Mouse (Mus musculus): ENCODE data around the gene Bnip2. TPM values are rescaled to one million over a fixed set of nuclear protein-coding genes. Genes with fewer than 3 reads are reported as not detected.
A peak's percentile ranks its signal among the peaks of the same experiment; 100 is the strongest.

Bnip2 gene
- polyA plus RNA-seq, 1 experiment from 2014 or later = 116 TPM

- H3K9me3 ChIP-seq (ENCODE audit: low read length) = no peaks in the 10 kb centered on the region
- H3K27me3 ChIP-seq (ENCODE audit: insufficient read depth, low read length) = no peaks in the 10 kb centered on the region
- no peak overlapping the region for H3K4me3 ChIP-seq (ENCODE audit: low read length)
- H3K36me3 ChIP-seq (ENCODE audit: insufficient read depth, low read length) = no peaks in the 10 kb centered on the region
- H3K4me2 ChIP-seq (replicated peaks; ENCODE audit: low read depth, low read length) = no peak overlapping the region
- no peak for ATAC-seq (ENCODE audit: low FRiP score, low TSS enrichment)
- no peaks in the 10 kb centered on the region for H3K4me1 ChIP-seq (ENCODE audit: insufficient read depth, low read length)
- H3K9ac ChIP-seq (replicated peaks; ENCODE audit: low read length) = no peak overlapping the region
- H3K27ac ChIP-seq (ENCODE audit: low read length) = no peak overlapping the region
- 96% methylated on average over 4 of the region's 4 CpGs for WGBS
Measured at GRCm38 (mm10) chr9:70042137-70042536, 52.9 kb downstream of the Bnip2 start.

DNA sequence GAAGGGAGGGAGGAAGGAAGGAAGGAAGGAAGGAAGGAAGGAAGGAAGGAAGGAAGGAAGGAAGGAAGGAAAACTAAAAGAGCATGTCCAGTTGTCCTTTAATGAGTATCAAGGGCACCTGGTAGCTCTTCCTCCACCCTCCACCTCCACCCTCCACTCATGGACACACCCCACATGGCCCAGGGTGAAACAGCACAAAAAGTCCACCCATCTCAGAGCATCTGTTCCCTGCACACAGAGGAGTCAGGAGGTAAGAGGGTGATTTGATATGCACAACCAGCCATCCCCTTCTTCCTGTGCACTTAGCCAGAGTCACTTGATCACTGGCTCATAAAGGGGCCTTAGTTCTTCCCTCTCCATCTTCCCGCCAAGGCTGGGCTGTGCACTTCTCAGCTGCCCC lies 53.7 kb downstream of the Bnip2 start:
- Histone ChIP-seq H3K27me3 (ENCODE audit: insufficient read depth, low read length) (no peaks in the 10 kb centered on the region), H3K27ac (ENCODE audit: low read length) (no peak overlapping the region), H3K4me2 (replicated peaks; ENCODE audit: low read depth, low read length) (no peak overlapping the region), H3K9ac (replicated peaks; ENCODE audit: low read length) (no peak overlapping the region), H3K9me3 (ENCODE audit: low read length) (no peaks in the 10 kb centered on the region), H3K4me3 (ENCODE audit: low read length) (no peak overlapping the region), H3K36me3 (ENCODE audit: insufficient read depth, low read length) (no peaks in the 10 kb centered on the region), H3K4me1 (ENCODE audit: insufficient read depth, low read length) (no peaks in the 10 kb centered on the region)
- 31% methylated on average over 1 of the region's 1 CpGs for WGBS
- ATAC-seq (ENCODE audit: low FRiP score, low TSS enrichment) = peak; percentile 49; the same call in 1 of the 2 replicates

GRCm38 (mm10) chr9:70044865-70045264 lies 55.6 kb downstream of the Bnip2 start:
- Histone ChIP-seq H3K27me3 (ENCODE audit: insufficient read depth, low read length) (no peaks in the 10 kb centered on the region), H3K36me3 (ENCODE audit: insufficient read depth, low read length) (no peaks in the 10 kb centered on the region), H3K9me3 (ENCODE audit: low read length) (no peaks in the 10 kb centered on the region), H3K9ac (replicated peaks; ENCODE audit: low read length) (no peak overlapping the region), H3K27ac (ENCODE audit: low read length) (no peak overlapping the region), H3K4me2 (replicated peaks; ENCODE audit: low read depth, low read length) (no peak overlapping the region), H3K4me3 (ENCODE audit: low read length) (no peak overlapping the region), H3K4me1 (ENCODE audit: insufficient read depth, low read length) (peaks cover 14% of the 10 kb centered on the region)
- 63% methylated on average over 2 of the region's 2 CpGs for WGBS
- ATAC-seq (ENCODE audit: low FRiP score, low TSS enrichment) = no peak

DNA sequence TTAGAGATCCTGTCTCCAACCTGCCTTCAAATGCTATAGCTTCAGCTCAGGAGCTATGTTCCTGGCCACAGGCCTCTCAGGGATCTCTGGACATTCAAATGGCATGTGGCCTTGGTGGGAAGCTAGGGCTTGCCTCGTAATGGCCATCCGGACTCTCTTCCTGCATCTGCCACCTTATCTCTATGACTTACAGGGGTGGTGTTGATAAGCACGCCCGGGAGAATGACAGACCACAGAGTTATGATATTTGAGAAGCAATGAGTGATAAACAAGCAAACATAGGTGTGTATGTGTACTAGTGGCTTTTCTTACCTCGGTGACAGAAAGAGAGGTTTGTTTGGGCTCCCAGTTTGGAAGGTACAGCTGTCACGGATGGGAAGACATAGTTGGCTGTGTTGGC lies 57.0 kb downstream of the Bnip2 start:
- H3K27me3 ChIP-seq (ENCODE audit: insufficient read depth, low read length) = no peaks in the 10 kb centered on the region
- H3K4me1 ChIP-seq (ENCODE audit: insufficient read depth, low read length) = peaks cover 19% of the 10 kb centered on the region
- no peak overlapping the region for H3K9ac ChIP-seq (replicated peaks; ENCODE audit: low read length)
- H3K36me3 ChIP-seq (ENCODE audit: insufficient read depth, low read length) = no peaks in the 10 kb centered on the region
- H3K9me3 ChIP-seq (ENCODE audit: low read length) = no peaks in the 10 kb centered on the region
- H3K27ac ChIP-seq (ENCODE audit: low read length) = no peak overlapping the region
- H3K4me3 ChIP-seq (ENCODE audit: low read length) = no peak overlapping the region
- no peak for ATAC-seq (ENCODE audit: low FRiP score, low TSS enrichment)
- no peak overlapping the region for H3K4me2 ChIP-seq (replicated peaks; ENCODE audit: low read depth, low read length)
- WGBS = 88% methylated on average over 6 of the region's 6 CpGs

GRCm38 (mm10) chr9:70047839-70048238 lies 58.6 kb downstream of the Bnip2 start:
- no peak overlapping the region for H3K9ac ChIP-seq (replicated peaks; ENCODE audit: low read length)
- 40% methylated on average over 3 of the region's 3 CpGs for WGBS
- no peaks in the 10 kb centered on the region for H3K9me3 ChIP-seq (ENCODE audit: low read length)
- H3K27ac ChIP-seq (ENCODE audit: low read length) = peak overlapping the region; percentile 11; the same call in 1 of the 2 replicates
- no peak overlapping the region for H3K4me2 ChIP-seq (replicated peaks; ENCODE audit: low read depth, low read length)
- H3K4me3 ChIP-seq (ENCODE audit: low read length) = no peak overlapping the region
- ATAC-seq (ENCODE audit: low FRiP score, low TSS enrichment) = no peak
- H3K36me3 ChIP-seq (ENCODE audit: insufficient read depth, low read length) = no peaks in the 10 kb centered on the region
- H3K4me1 ChIP-seq (ENCODE audit: insufficient read depth, low read length) = peaks cover 19% of the 10 kb centered on the region
- H3K27me3 ChIP-seq (ENCODE audit: insufficient read depth, low read length) = no peaks in the 10 kb centered on the region

DNA sequence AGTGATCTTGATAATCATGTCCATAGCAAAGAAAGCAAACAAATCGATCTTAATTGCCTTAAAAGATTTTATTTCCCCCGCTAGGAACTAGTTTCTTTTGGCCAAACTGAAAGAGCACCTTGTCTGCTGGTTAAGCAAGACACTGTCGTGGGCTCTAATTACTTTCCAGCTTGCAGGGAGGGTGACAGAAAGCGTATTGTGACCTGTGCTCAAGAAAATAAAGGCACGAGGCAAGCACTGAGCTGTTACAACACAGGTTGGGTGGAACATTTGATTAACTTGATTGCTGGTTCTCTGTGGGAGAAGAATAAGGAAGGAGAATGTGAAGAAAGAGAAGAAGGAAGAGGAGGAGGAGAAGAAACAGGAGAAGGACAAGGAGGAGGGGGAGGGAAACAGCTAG lies 59.0 kb downstream of the Bnip2 start:
- ATAC-seq (ENCODE audit: low FRiP score, low TSS enrichment) = no peak
- H3K4me3 ChIP-seq (ENCODE audit: low read length) = no peak overlapping the region
- peaks cover 23% of the 10 kb centered on the region for H3K4me1 ChIP-seq (ENCODE audit: insufficient read depth, low read length)
- no peaks in the 10 kb centered on the region for H3K9me3 ChIP-seq (ENCODE audit: low read length)
- 27% methylated on average over 5 of the region's 5 CpGs for WGBS
- H3K4me2 ChIP-seq (replicated peaks; ENCODE audit: low read depth, low read length) = no peak overlapping the region
- H3K27me3 ChIP-seq (ENCODE audit: insufficient read depth, low read length) = no peaks in the 10 kb centered on the region
- H3K27ac ChIP-seq (ENCODE audit: low read length) = peak overlapping the region; percentile 11; the same call in 1 of the 2 replicates
- H3K36me3 ChIP-seq (ENCODE audit: insufficient read depth, low read length) = no peaks in the 10 kb centered on the region
- no peak overlapping the region for H3K9ac ChIP-seq (replicated peaks; ENCODE audit: low read length)

- Histone ChIP-seq H3K9me3 (ENCODE audit: low read length) (no peaks in the 10 kb centered on the region), H3K4me3 (ENCODE audit: low read length) (no peak overlapping the region), H3K4me1 (ENCODE audit: insufficient read depth, low read length) (peaks cover 23% of the 10 kb centered on the region), H3K4me2 (replicated peaks; ENCODE audit: low read depth, low read length) (no peak overlapping the region), H3K27me3 (ENCODE audit: insufficient read depth, low read length) (no peaks in the 10 kb centered on the region), H3K9ac (replicated peaks; ENCODE audit: low read length) (no peak overlapping the region), H3K36me3 (ENCODE audit: insufficient read depth, low read length) (no peaks in the 10 kb centered on the region), H3K27ac (ENCODE audit: low read length) (peak overlapping the region; percentile 11; the same call in 1 of the 2 replicates)
- WGBS = 65% methylated on average over 6 of the region's 6 CpGs
- ATAC-seq (ENCODE audit: low FRiP score, low TSS enrichment) = no peak
Measured at GRCm38 (mm10) chr9:70048751-70049415, 59.6 kb downstream of the Bnip2 start.

DNA sequence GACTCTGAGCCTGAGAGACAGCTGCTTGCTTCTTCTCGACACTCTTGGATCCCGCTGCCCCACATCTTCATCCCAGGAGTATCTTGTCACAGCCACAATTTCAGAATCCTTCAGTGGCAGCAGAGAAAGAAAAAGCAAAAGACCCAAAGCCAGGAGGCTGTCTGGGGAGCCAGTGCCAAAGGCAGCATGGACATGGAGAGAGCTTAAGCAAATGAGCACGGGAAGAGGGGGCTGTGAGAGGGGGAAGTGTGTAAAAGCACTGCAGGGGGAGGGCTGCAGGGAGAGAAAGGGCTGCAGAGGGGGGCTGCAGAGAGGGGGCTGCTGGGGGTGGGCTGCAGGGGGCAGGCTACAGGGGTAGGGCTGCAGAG lies 60.1 kb downstream of the Bnip2 start:
- no peaks in the 10 kb centered on the region for H3K27me3 ChIP-seq (ENCODE audit: insufficient read depth, low read length)
- H3K4me3 ChIP-seq (ENCODE audit: low read length) = no peak overlapping the region
- 41% methylated on average over 3 of the region's 3 CpGs for WGBS
- H3K36me3 ChIP-seq (ENCODE audit: insufficient read depth, low read length) = no peaks in the 10 kb centered on the region
- peaks cover 23% of the 10 kb centered on the region for H3K4me1 ChIP-seq (ENCODE audit: insufficient read depth, low read length)
- ATAC-seq (ENCODE audit: low FRiP score, low TSS enrichment) = no peak
- no peak overlapping the region for H3K27ac ChIP-seq (ENCODE audit: low read length)
- no peaks in the 10 kb centered on the region for H3K9me3 ChIP-seq (ENCODE audit: low read length)
- 0 out of 2 replicates have a peak overlapping the region, but pooled peaks have one; percentile 12 for H3K4me2 ChIP-seq (replicated peaks; ENCODE audit: low read depth, low read length)
- H3K9ac ChIP-seq (replicated peaks; ENCODE audit: low read length) = no peak overlapping the region

- Histone ChIP-seq H3K4me1 (ENCODE audit: insufficient read depth, low read length) (peaks cover 23% of the 10 kb centered on the region), H3K36me3 (ENCODE audit: insufficient read depth, low read length) (no peaks in the 10 kb centered on the region), H3K9ac (replicated peaks; ENCODE audit: low read length) (no peak overlapping the region), H3K9me3 (ENCODE audit: low read length) (no peaks in the 10 kb centered on the region), H3K4me2 (replicated peaks; ENCODE audit: low read depth, low read length) (0 out of 2 replicates have a peak overlapping the region, but pooled peaks have one; percentile 12), H3K27ac (ENCODE audit: low read length) (no peak overlapping the region), H3K27me3 (ENCODE audit: insufficient read depth, low read length) (no peaks in the 10 kb centered on the region), H3K4me3 (ENCODE audit: low read length) (no peak overlapping the region)
- 14% methylated on average over 8 of the region's 8 CpGs for WGBS
- ATAC-seq (ENCODE audit: low FRiP score, low TSS enrichment) = no peak
Measured at GRCm38 (mm10) chr9:70049839-70050238, 60.6 kb downstream of the Bnip2 start.

DNA sequence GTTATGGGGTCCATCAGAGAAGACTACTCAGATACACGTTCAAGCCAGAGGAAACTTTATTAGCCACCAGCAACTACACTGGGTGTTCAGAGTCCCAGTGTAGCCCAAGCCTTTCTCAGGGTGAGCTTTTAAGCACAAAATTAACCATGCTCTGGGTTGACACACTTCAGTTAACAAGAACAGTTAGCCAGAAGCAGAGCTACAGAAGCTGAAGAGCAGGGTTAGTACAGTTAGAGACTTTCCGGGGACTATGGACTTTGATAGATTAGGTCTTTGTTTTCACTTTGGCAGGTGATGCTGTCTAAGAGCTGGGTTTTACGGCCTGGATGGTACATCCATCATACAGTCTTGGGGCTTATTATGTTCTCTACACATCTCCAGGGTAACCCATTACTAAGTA lies 63.5 kb downstream of the Bnip2 start:
- H3K9ac ChIP-seq (replicated peaks; ENCODE audit: low read length) = no peak overlapping the region
- H3K27ac ChIP-seq (ENCODE audit: low read length) = peak overlapping the region; percentile 36; the same call in 1 of the 2 replicates
- H3K4me2 ChIP-seq (replicated peaks; ENCODE audit: low read depth, low read length) = no peak overlapping the region
- no peak overlapping the region for H3K4me3 ChIP-seq (ENCODE audit: low read length)
- peak; percentile 71 for ATAC-seq (ENCODE audit: low FRiP score, low TSS enrichment)
- peaks cover 23% of the 10 kb centered on the region for H3K4me1 ChIP-seq (ENCODE audit: insufficient read depth, low read length)
- no peaks in the 10 kb centered on the region for H3K27me3 ChIP-seq (ENCODE audit: insufficient read depth, low read length)
- H3K36me3 ChIP-seq (ENCODE audit: insufficient read depth, low read length) = no peaks in the 10 kb centered on the region
- 37% methylated on average over 3 of the region's 3 CpGs for WGBS
- H3K9me3 ChIP-seq (ENCODE audit: low read length) = no peaks in the 10 kb centered on the region
